Mouse (Mus musculus): Measurements from ENCODE around the gene Cyp2w1. TPM values are rescaled to one million over a fixed set of nuclear protein-coding genes. Genes with fewer than 3 reads are reported as not detected.
"Not testable (repeated sequence)": the region's sequence is repeated elsewhere in the genome, so short reads cannot be mapped to it uniquely, and the experiment has no call there.

Gene Cyp2w1
- total and polyA plus RNA-seq, 2 experiments from 2014 or later: not detected

GRCm38 (mm10) chr5:139388195-139388570, 35.8 kb downstream of the Cyp2w1 start:
- H3K27ac ChIP-seq: peak overlapping the region; percentile 82
- no peaks in the 10 kb centered on the region for H3K27me3 ChIP-seq (ENCODE audit: insufficient read depth, low read length)
- no peaks in the 10 kb centered on the region for H3K9me3 ChIP-seq (ENCODE audit: low read length)
- TF ChIP-seq CTCF (IDR thresholded peaks at IDR 0.05; ENCODE audit: low read depth): no peak
- ATAC-seq (no peak), DNase-seq (ENCODE audit: low spot score) (no peak)
- H3K4me2 ChIP-seq (ENCODE audit: low read depth, low read length): no peak overlapping the region
- H3K9ac ChIP-seq (replicated peaks; ENCODE audit: low read length): no peak overlapping the region
- H3K36me3 ChIP-seq (ENCODE audit: insufficient read depth, low read length): no peaks in the 10 kb centered on the region
- peaks cover 26% of the 10 kb centered on the region for H3K4me1 ChIP-seq (ENCODE audit: insufficient read depth, low read length)
- WGBS: 65% methylated on average over 4 of the region's 4 CpGs
- no peak overlapping the region for H3K4me3 ChIP-seq (ENCODE audit: low read length)

- Histone ChIP-seq H3K4me3 (ENCODE audit: low read length) (no peak overlapping the region), H3K9ac (replicated peaks; ENCODE audit: low read length) (no peak overlapping the region), H3K4me2 (ENCODE audit: low read depth, low read length) (no peak overlapping the region), H3K36me3 (ENCODE audit: insufficient read depth, low read length) (no peaks in the 10 kb centered on the region), H3K27me3 (ENCODE audit: insufficient read depth, low read length) (no peaks in the 10 kb centered on the region), H3K4me1 (ENCODE audit: insufficient read depth, low read length) (peaks cover 25% of the 10 kb centered on the region), H3K27ac (peak overlapping the region; percentile 82), H3K9me3 (ENCODE audit: low read length) (no peaks in the 10 kb centered on the region)
- peak; percentile 63 for DNase-seq (ENCODE audit: low spot score)
- no peak for TF ChIP-seq CTCF (IDR thresholded peaks at IDR 0.05; ENCODE audit: low read depth)
- 44% methylated on average over 17 of the region's 17 CpGs for WGBS
- ATAC-seq: peak; percentile 87
These were observed 36.6 kb downstream of the Cyp2w1 start for GRCm38 (mm10) chr5:139388694-139389675.

- no peak for TF ChIP-seq CTCF (IDR thresholded peaks at IDR 0.05; ENCODE audit: low read depth)
- Histone ChIP-seq H3K4me1 (ENCODE audit: insufficient read depth, low read length) (peaks cover 25% of the 10 kb centered on the region), H3K9me3 (ENCODE audit: low read length) (no peaks in the 10 kb centered on the region), H3K9ac (replicated peaks; ENCODE audit: low read length) (no peak overlapping the region), H3K4me2 (ENCODE audit: low read depth, low read length) (no peak overlapping the region), H3K27ac (peak overlapping the region; percentile 82), H3K4me3 (ENCODE audit: low read length) (no peak overlapping the region), H3K27me3 (ENCODE audit: insufficient read depth, low read length) (no peaks in the 10 kb centered on the region), H3K36me3 (ENCODE audit: insufficient read depth, low read length) (no peaks in the 10 kb centered on the region)
- ATAC-seq: peak; percentile 80
- WGBS: 26% methylated on average over 6 of the region's 6 CpGs
- DNase-seq (ENCODE audit: low spot score): peak; percentile 73
These were observed 37.3 kb downstream of the Cyp2w1 start for GRCm38 (mm10) chr5:139389676-139390061.

- H3K9me3 ChIP-seq (ENCODE audit: low read length); H3K36me3 ChIP-seq (ENCODE audit: insufficient read depth, low read length); H3K9ac ChIP-seq (replicated peaks; ENCODE audit: low read length); H3K4me3 ChIP-seq (ENCODE audit: low read length); DNase-seq (ENCODE audit: low spot score); H3K27me3 ChIP-seq (ENCODE audit: insufficient read depth, low read length); ATAC-seq; H3K4me2 ChIP-seq (ENCODE audit: low read depth, low read length): not testable (repeated sequence)
- 73% methylated on average over 5 of the region's 5 CpGs for WGBS
- Histone ChIP-seq H3K27ac (peak overlapping the region; percentile 82), H3K4me1 (ENCODE audit: insufficient read depth, low read length) (peaks cover 25% of the 10 kb centered on the region)
These were observed 38.1 kb downstream of the Cyp2w1 start for GRCm38 (mm10) chr5:139390324-139391119.

- no peaks in the 10 kb centered on the region for H3K36me3 ChIP-seq (ENCODE audit: insufficient read depth, low read length)
- no peak for ATAC-seq
- DNase-seq (ENCODE audit: low spot score): peak; percentile 56
- H3K4me2 ChIP-seq (ENCODE audit: low read depth, low read length): no peak overlapping the region
- peaks cover 25% of the 10 kb centered on the region for H3K4me1 ChIP-seq (ENCODE audit: insufficient read depth, low read length)
- no peaks in the 10 kb centered on the region for H3K9me3 ChIP-seq (ENCODE audit: low read length)
- no peak for TF ChIP-seq CTCF (IDR thresholded peaks at IDR 0.05; ENCODE audit: low read depth)
- no peak overlapping the region for H3K4me3 ChIP-seq (ENCODE audit: low read length)
- 0 out of 2 replicates have a peak overlapping the region, but pooled peaks have one; percentile 9 for H3K9ac ChIP-seq (replicated peaks; ENCODE audit: low read length)
- no peaks in the 10 kb centered on the region for H3K27me3 ChIP-seq (ENCODE audit: insufficient read depth, low read length)
- 48% methylated on average over 11 of the region's 11 CpGs for WGBS
- H3K27ac ChIP-seq: peak overlapping the region; percentile 54
These were observed 39.0 kb downstream of the Cyp2w1 start for GRCm38 (mm10) chr5:139391309-139391990.
